In the genomic region with DNA sequence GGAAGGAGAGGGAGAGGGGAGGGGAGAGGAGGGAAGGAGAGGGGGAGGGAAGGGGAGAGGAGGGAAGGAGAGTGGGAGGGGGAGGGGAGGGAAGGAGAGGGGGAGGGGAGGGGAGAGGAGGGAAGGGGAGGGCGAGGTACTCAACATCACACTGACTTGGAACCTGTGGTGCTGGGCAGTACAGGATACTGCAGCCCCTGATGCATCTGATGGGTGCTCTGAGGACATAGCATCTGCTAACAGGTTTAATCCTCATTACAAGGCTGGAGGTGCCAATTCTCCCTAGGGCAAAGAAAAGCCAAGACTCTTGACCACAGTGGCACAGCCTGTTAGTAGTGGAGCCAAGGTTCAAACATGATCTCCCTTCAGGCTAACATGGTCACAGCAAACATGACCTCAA, we compare ENCODE assay signal across 15 mouse cellular contexts. TPM values are rescaled to one million over a fixed set of nuclear protein-coding genes. Genes with fewer than 3 reads are reported as not detected.
A peak's percentile ranks its signal among the peaks of the same experiment; 100 is the strongest.
DNase-seq lines count a peak whose midpoint lies in the region; ATAC-seq and TF ChIP-seq lines count a peak whose summit lies in the region.
"Had no signal": no experiment of that assay in that cellular context is flagged by ENCODE, and none has a peak within 500 bp of the region (broad histone marks: within the 10 kb centered on the region; RNA-seq: fewer than 3 reads in every experiment).

No protein-coding gene starts in this region.

- no peak overlapping the region for H3K4me2 ChIP-seq in kidney, embryonic 15.5 days
- H3K4me2 ChIP-seq in hindbrain, embryonic 13.5 days = no peak overlapping the region
- no peak overlapping the region for H3K4me2 ChIP-seq in midbrain, embryonic 11.5 days
- H3K4me2 ChIP-seq in neural tube, embryonic 14.5 days (ENCODE audit: low read depth, low read length) = no peak overlapping the region
- no peak overlapping the region for H3K4me2 ChIP-seq in intestine, postnatal 0 days (replicated peaks; ENCODE audit: low read depth)

- H3K27ac ChIP-seq in kidney, embryonic 15.5 days = no peak overlapping the region
- H3K27ac ChIP-seq in hindbrain, embryonic 13.5 days = peak overlapping the region; percentile 86
- H3K27ac ChIP-seq in midbrain, embryonic 11.5 days (ENCODE audit: low read depth, low read length) = peak overlapping the region; percentile 30
- peak overlapping the region; percentile 58; the same call in 1 of the 2 replicates for H3K27ac ChIP-seq in neural tube, embryonic 14.5 days (ENCODE audit: low read depth, low read length)
- no peak overlapping the region for H3K27ac ChIP-seq in intestine, postnatal 0 days (ENCODE audit: low read depth, low read length)

- no peaks in the 10 kb centered on the region for H3K9me3 ChIP-seq in kidney, embryonic 15.5 days (replicated peaks)
- H3K9me3 ChIP-seq in hindbrain, embryonic 13.5 days = no peaks in the 10 kb centered on the region
- no peaks in the 10 kb centered on the region for H3K9me3 ChIP-seq in midbrain, embryonic 11.5 days (ENCODE audit: control insufficient read depth, low read length)
- H3K9me3 ChIP-seq in neural tube, embryonic 14.5 days (ENCODE audit: control insufficient read depth, low read length) = no peaks in the 10 kb centered on the region
- no peaks in the 10 kb centered on the region for H3K9me3 ChIP-seq in intestine, postnatal 0 days (ENCODE audit: control insufficient read depth)

- H3K36me3 ChIP-seq in kidney, embryonic 15.5 days = no peaks in the 10 kb centered on the region
- no peaks in the 10 kb centered on the region for H3K36me3 ChIP-seq in hindbrain, embryonic 13.5 days
- no peaks in the 10 kb centered on the region for H3K36me3 ChIP-seq in midbrain, embryonic 11.5 days (ENCODE audit: control insufficient read depth, insufficient read depth, low read length)
- H3K36me3 ChIP-seq in neural tube, embryonic 14.5 days (ENCODE audit: control insufficient read depth, insufficient read depth, low read length) = no peaks in the 10 kb centered on the region
- H3K36me3 ChIP-seq in intestine, postnatal 0 days (ENCODE audit: control insufficient read depth, insufficient read depth) = no peaks in the 10 kb centered on the region

- no peak overlapping the region for H3K4me3 ChIP-seq in kidney, embryonic 15.5 days (replicated peaks)
- no peak overlapping the region for H3K4me3 ChIP-seq in hindbrain, embryonic 13.5 days
- no peak overlapping the region for H3K4me3 ChIP-seq in midbrain, embryonic 11.5 days (ENCODE audit: low read depth, low read length)
- H3K4me3 ChIP-seq in neural tube, embryonic 14.5 days (ENCODE audit: low read depth, low read length) = no peak overlapping the region
- no peak overlapping the region for H3K4me3 ChIP-seq in intestine, postnatal 0 days (ENCODE audit: low read depth, low read length)

- peaks cover 5% of the 10 kb centered on the region for H3K27me3 ChIP-seq in kidney, embryonic 15.5 days
- no peaks in the 10 kb centered on the region for H3K27me3 ChIP-seq in hindbrain, embryonic 13.5 days
- H3K27me3 ChIP-seq in midbrain, embryonic 11.5 days (ENCODE audit: control insufficient read depth, insufficient read depth, low read length) = no peaks in the 10 kb centered on the region
- no peaks in the 10 kb centered on the region for H3K27me3 ChIP-seq in neural tube, embryonic 14.5 days (ENCODE audit: control insufficient read depth, insufficient read depth, low read length)
- H3K27me3 ChIP-seq in intestine, postnatal 0 days (replicated peaks; ENCODE audit: control insufficient read depth, insufficient read depth, low read length) = 0 out of 2 replicates have a peak, but pooled peaks cover 5% of the 10 kb centered on the region

- TF ChIP-seq CTCF in intestine, postnatal 0 days (IDR thresholded peaks at IDR 0.05; ENCODE audit: low read depth) = no peak

- WGBS in kidney, embryonic 15.5 days = 75% methylated on average over 1 of the region's 1 CpGs
- WGBS in hindbrain, embryonic 13.5 days = 29% methylated on average over 1 of the region's 1 CpGs
- WGBS in midbrain, embryonic 11.5 days = 60% methylated on average over 1 of the region's 1 CpGs
- 89% methylated on average over 1 of the region's 1 CpGs for WGBS in neural tube, embryonic 14.5 days
- 38% methylated on average over 1 of the region's 1 CpGs for WGBS in intestine, postnatal 0 days

- ATAC-seq in kidney, embryonic 15.5 days (replicated peaks; ENCODE audit: low FRiP score) = peak; percentile 40; the same call in 1 of the 2 replicates
- no peak for ATAC-seq in hindbrain, embryonic 13.5 days (ENCODE audit: low FRiP score)
- peak; percentile 43 for ATAC-seq in midbrain, embryonic 11.5 days (ENCODE audit: low FRiP score)
- peak; percentile 25; the same call in 1 of the 2 replicates for ATAC-seq in neural tube, embryonic 14.5 days (ENCODE audit: low read depth)
- no peak for ATAC-seq in intestine, postnatal 0 days
- ATAC-seq: CD4-positive, CD25-positive, alpha-beta regulatory T cell, adult 4 months; forebrain, embryonic 14.5 days had no signal

- H3K4me1 ChIP-seq in kidney, embryonic 15.5 days = peaks cover 10% of the 10 kb centered on the region
- peaks cover 26% of the 10 kb centered on the region for H3K4me1 ChIP-seq in hindbrain, embryonic 13.5 days (replicated peaks)
- peaks cover 9% of the 10 kb centered on the region for H3K4me1 ChIP-seq in midbrain, embryonic 11.5 days (ENCODE audit: control insufficient read depth, insufficient read depth, low read length)
- H3K4me1 ChIP-seq in neural tube, embryonic 14.5 days (ENCODE audit: control insufficient read depth, insufficient read depth, low read length) = peaks cover 9% of the 10 kb centered on the region
- H3K4me1 ChIP-seq in intestine, postnatal 0 days (replicated peaks; ENCODE audit: control insufficient read depth, insufficient read depth, low read length) = no peaks in the 10 kb centered on the region

- no peak overlapping the region for H3K9ac ChIP-seq in kidney, embryonic 15.5 days
- H3K9ac ChIP-seq in hindbrain, embryonic 13.5 days = no peak overlapping the region
- H3K9ac ChIP-seq in midbrain, embryonic 11.5 days (ENCODE audit: low read length) = no peak overlapping the region
- no peak overlapping the region for H3K9ac ChIP-seq in neural tube, embryonic 14.5 days (replicated peaks; ENCODE audit: low read depth, low read length)
- H3K9ac ChIP-seq in intestine, postnatal 0 days (ENCODE audit: low read depth, low read length) = no peak overlapping the region

- no peak for DNase-seq in kidney, postnatal 36 days
- no peak for DNase-seq in midbrain, embryonic 11.5 days (ENCODE audit: low spot score, missing footprints)
- DNase-seq in embryo, embryonic 9.5 days (ENCODE audit: extremely low spot score) = no peak
- DNase-seq: adrenal gland, postnatal 10 days; cerebellum, adult 8-10 months; gastrocnemius, postnatal 10 days; lung, adult 18-20 months; lung, postnatal 4 days; right cerebral cortex, postnatal 25 days had no signal

RNA-seq across cellular contexts. Expression of a gene that starts 37.5 kb away (rescaled TPM):
- 55.3 and 55.4 TPM in 2 replicates for polyA plus RNA-seq in kidney, embryonic 15.5 days (2015; fragmentation: Nextera tagmentation; extraction: Ambion mirVana)
- polyA plus RNA-seq in hindbrain, embryonic 13.5 days (2015; fragmentation: Nextera tagmentation; extraction: Ambion mirVana) = 59.8 and 61.5 TPM in 2 replicates
- 60.8 and 64.6 TPM in 2 replicates for polyA plus RNA-seq in midbrain, embryonic 11.5 days (2014; fragmentation: Nextera tagmentation; extraction: Ambion mirVana)
- 61.1 and 68.8 TPM in 2 replicates for polyA plus RNA-seq in neural tube, embryonic 14.5 days (2014; fragmentation: Nextera tagmentation; extraction: Ambion mirVana)
- polyA plus RNA-seq in intestine, postnatal 0 days (2015; fragmentation: Nextera tagmentation; extraction: Ambion mirVana) = 27.1 and 27.2 TPM in 2 replicates

RNA-seq across cellular contexts. Expression of a gene that starts 44.8 kb away (rescaled TPM):
- polyA plus RNA-seq in kidney, embryonic 15.5 days (2015; fragmentation: Nextera tagmentation; extraction: Ambion mirVana) = 21.1 and 22.2 TPM in 2 replicates
- 18.2 and 19.1 TPM in 2 replicates for polyA plus RNA-seq in hindbrain, embryonic 13.5 days (2015; fragmentation: Nextera tagmentation; extraction: Ambion mirVana)
- 10.5 and 12.0 TPM in 2 replicates for polyA plus RNA-seq in midbrain, embryonic 11.5 days (2014; fragmentation: Nextera tagmentation; extraction: Ambion mirVana)
- polyA plus RNA-seq in neural tube, embryonic 14.5 days (2014; fragmentation: Nextera tagmentation; extraction: Ambion mirVana) = 9.6 and 10.6 TPM in 2 replicates
- polyA plus RNA-seq in intestine, postnatal 0 days (2015; fragmentation: Nextera tagmentation; extraction: Ambion mirVana) = 7.4 and 7.6 TPM in 2 replicates

RNA-seq across cellular contexts. Expression of a gene that starts 46.7 kb away (rescaled TPM):
- 385 and 422 TPM in 2 replicates for polyA plus RNA-seq in kidney, embryonic 15.5 days (2015; fragmentation: Nextera tagmentation; extraction: Ambion mirVana)
- polyA plus RNA-seq in hindbrain, embryonic 13.5 days (2015; fragmentation: Nextera tagmentation; extraction: Ambion mirVana) = 500 and 520 TPM in 2 replicates
- 459 TPM in 2 replicates for polyA plus RNA-seq in midbrain, embryonic 11.5 days (2014; fragmentation: Nextera tagmentation; extraction: Ambion mirVana)
- polyA plus RNA-seq in neural tube, embryonic 14.5 days (2014; fragmentation: Nextera tagmentation; extraction: Ambion mirVana) = 464 and 488 TPM in 2 replicates
- polyA plus RNA-seq in intestine, postnatal 0 days (2015; fragmentation: Nextera tagmentation; extraction: Ambion mirVana) = 557 and 578 TPM in 2 replicates

RNA-seq across cellular contexts. Expression of a gene that starts 56.7 kb away (rescaled TPM):
- polyA plus RNA-seq in kidney, embryonic 15.5 days (2015; fragmentation: Nextera tagmentation; extraction: Ambion mirVana) = 4.7 and 7.1 TPM in 2 replicates
- 133 and 145 TPM in 2 replicates for polyA plus RNA-seq in hindbrain, embryonic 13.5 days (2015; fragmentation: Nextera tagmentation; extraction: Ambion mirVana)
- polyA plus RNA-seq in midbrain, embryonic 11.5 days (2014; fragmentation: Nextera tagmentation; extraction: Ambion mirVana) = 33.6 and 35.3 TPM in 2 replicates
- 155 and 202 TPM in 2 replicates for polyA plus RNA-seq in neural tube, embryonic 14.5 days (2014; fragmentation: Nextera tagmentation; extraction: Ambion mirVana)
- 3.7 and 4.1 TPM in 2 replicates for polyA plus RNA-seq in intestine, postnatal 0 days (2015; fragmentation: Nextera tagmentation; extraction: Ambion mirVana)

Comparison
In these comparisons a context has a peak if more than half of its experiments do, and no peak if none do; other contexts are left out.
1. ATAC-seq: peak in kidney, embryonic 15.5 days (single experiment), midbrain, embryonic 11.5 days (single experiment) and neural tube, embryonic 14.5 days (single experiment); none in hindbrain, embryonic 13.5 days (single experiment) and intestine, postnatal 0 days (single experiment).
2. H3K27ac ChIP-seq: peak in hindbrain, embryonic 13.5 days (single experiment), midbrain, embryonic 11.5 days (single experiment) and neural tube, embryonic 14.5 days (single experiment); none in kidney, embryonic 15.5 days (single experiment) and intestine, postnatal 0 days (single experiment).